Mouse (Mus musculus) layer of hippocampus, adult 6 months (tissue): ENCODE measurements around the gene Zfp760. TPM values are rescaled to one million over a fixed set of nuclear protein-coding genes. Genes with fewer than 3 reads are reported as not detected.

Source experiments
- long read RNA-seq, 2 experiments: library from polyadenylated mRNA; unstranded; transcript quantifications; one replicate each; pipeline ENCODE4 v2.0.0; 2019 to 2020
- polyA plus RNA-seq: library from polyadenylated mRNA; unstranded; fragments of <200 nt; fragmentation: Nextera tagmentation; gene quantifications from 2 replicates; pipeline ENCODE4 v1.2.3, GENCODE M21; 2021

Gene Zfp760
- polyA plus RNA-seq: 1.4 and 1.5 TPM in 2 replicates
- long read RNA-seq, experiment 1: 0 reads
- long read RNA-seq, experiment 2, full-length matches to known transcripts: 3 of 9 reads
- long read RNA-seq, experiment 2, partial matches to known transcripts: 0 of 9 reads
- long read RNA-seq, experiment 2, other reads (novel, unspliced or antisense): 6 of 9 reads

DNA sequence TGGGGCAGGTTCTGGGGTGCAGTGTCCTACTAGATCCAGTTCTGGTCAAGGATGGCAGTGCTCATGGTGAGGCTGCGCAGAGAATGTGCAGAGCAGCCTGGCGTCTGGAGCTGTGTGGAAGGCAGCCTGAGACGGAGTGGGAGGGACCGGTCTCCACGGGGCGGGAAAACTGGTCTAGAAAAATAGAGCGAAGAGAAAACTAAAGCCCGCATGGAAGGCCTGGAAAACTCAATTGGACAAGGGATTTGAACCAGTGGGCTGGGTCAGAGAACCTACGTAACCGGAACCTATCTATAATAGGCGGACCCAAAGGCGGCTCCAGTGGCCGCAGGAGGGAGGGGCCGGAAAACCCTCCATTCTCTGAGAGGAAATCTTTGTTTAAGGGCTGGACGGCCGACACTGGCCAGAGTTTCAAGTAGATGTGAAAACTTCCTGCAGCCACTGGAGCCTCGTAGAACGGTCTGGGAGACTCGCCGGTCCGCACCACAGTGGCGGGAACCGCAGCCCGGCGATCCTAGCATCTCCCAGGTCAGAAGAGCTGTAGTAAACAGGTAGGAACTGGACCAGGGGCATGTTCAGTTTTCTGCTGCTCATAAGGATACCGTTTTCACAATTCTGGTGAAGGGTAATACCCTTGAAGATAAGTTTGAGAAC is at the start of gene Zfp760:
TSS of gene Zfp760 (plus strand) at position 399 of the 654 bp plus-strand sequence.

GRCm38 (mm10) chr17:21691560-21691959 is 16.0 kb upstream of the Zfp760 start, which contains the start of gene Gm10226:
Gm10226 (plus strand) TSS chr17:21691860.

GRCm38 (mm10) chr17:21730495-21730894 is 23.0 kb downstream of the Zfp760 start, which contains the start of gene Zfp229:
Zfp229 (plus strand) TSS chr17:21730795.

Other genes with a start within 250 kb of the Zfp760 start
- gene Zfp53, start 218.7 kb upstream of the Zfp760 start, polyA plus RNA-seq: 2.9 and 3.2 TPM in 2 replicates
- gene Zfp52, start 172.2 kb upstream of the Zfp760 start, polyA plus RNA-seq: 1.1 TPM in 2 replicates
- gene Zfp948, start 140.7 kb upstream of the Zfp760 start, polyA plus RNA-seq: 3.4 and 4.3 TPM in 2 replicates
- gene Zfp983, start 57.1 kb upstream of the Zfp760 start, polyA plus RNA-seq: 1.8 and 2.4 TPM in 2 replicates
- 2.2 and 3.1 TPM in 2 replicates for gene Gm10226, start 15.9 kb upstream of the Zfp760 start, polyA plus RNA-seq
- 0.88 and 0.90 TPM in 2 replicates for gene Zfp229, start 23.1 kb downstream of the Zfp760 start, polyA plus RNA-seq
- gene Zfp820, start 138.0 kb downstream of the Zfp760 start, polyA plus RNA-seq: 0.13 and 0.16 TPM in 2 replicates
- gene Zfp995, start 202.2 kb downstream of the Zfp760 start, polyA plus RNA-seq: 4.7 and 5.1 TPM in 2 replicates